In genomic region chr9:21320619-21321512, GRCm38 (mm10) we compare ENCODE assay signal across 8 mouse cellular contexts. TPM values are rescaled to one million over a fixed set of nuclear protein-coding genes. Genes with fewer than 3 reads are reported as not detected.
A peak's percentile ranks its signal among the peaks of the same experiment; 100 is the strongest.
DNase-seq lines count a peak whose midpoint lies in the region; ATAC-seq lines count a peak whose summit lies in the region.

Slc44a2 (plus strand) TSS chr9:21320698.

- under 1% methylated on average over 52 of the region's 52 CpGs for WGBS in hindbrain, embryonic 11.5 days

- peak; percentile 92 for ATAC-seq in hindbrain, embryonic 11.5 days (ENCODE audit: low FRiP score)

- peak; percentile 95 for DNase-seq in Muller cell, postnatal 12 days (ENCODE audit: inconsistent ontology term)
- peak; percentile 85 for DNase-seq in cerebellum, adult 9-11 months
- peak; percentile 39 to 78 for DNase-seq in frontal cortex, postnatal 10 days (ENCODE audit: low spot score in 2 of 2)
- peak; percentile 97 for DNase-seq in hindbrain, embryonic 11.5 days (ENCODE audit: low spot score)
- peak; percentile 75 to 86 for DNase-seq in layer of hippocampus, postnatal 10 days (ENCODE audit: low spot score in 2 of 2)
- DNase-seq in lung, postnatal 10 days = peak; percentile 91
- peak; percentile 87 for DNase-seq in ovary, postnatal 14 days (ENCODE audit: low spot score)
- DNase-seq in thymus, postnatal 10 days (ENCODE audit: low spot score in 2 of 2) = peak; percentile 75 to 88

- H3K27me3 ChIP-seq in hindbrain, embryonic 11.5 days (ENCODE audit: control insufficient read depth, insufficient read depth, low read length) = no peaks in the 10 kb centered on the region

- peak within 1 kb of the TSS; percentile 52 for H3K4me3 ChIP-seq in hindbrain, embryonic 11.5 days (ENCODE audit: low read depth, low read length)

- H3K9me3 ChIP-seq in hindbrain, embryonic 11.5 days (ENCODE audit: control insufficient read depth, low read length) = no peaks in the 10 kb centered on the region

- peak within 1 kb of the TSS; percentile 95 for H3K4me2 ChIP-seq in hindbrain, embryonic 11.5 days (replicated peaks; ENCODE audit: low read depth, low read length)

- H3K36me3 ChIP-seq in hindbrain, embryonic 11.5 days (ENCODE audit: control insufficient read depth, insufficient read depth, low read length) = no peaks in the 10 kb centered on the region

- peak within 1 kb of the TSS; percentile 78 for H3K9ac ChIP-seq in hindbrain, embryonic 11.5 days (ENCODE audit: low read depth, low read length)

- peaks cover 5% of the 10 kb centered on the region for H3K4me1 ChIP-seq in hindbrain, embryonic 11.5 days (replicated peaks; ENCODE audit: control insufficient read depth, insufficient read depth, low read length)

- 0 out of 2 replicates have a peak within 1 kb of the TSS, but pooled peaks have one; percentile 2 for H3K27ac ChIP-seq in hindbrain, embryonic 11.5 days (ENCODE audit: low read depth, low read length)

RNA-seq across cellular contexts. Expression of gene Slc44a2, which starts in this region (rescaled TPM):
- polyA plus RNA-seq in hindbrain, embryonic 11.5 days (2014; fragmentation: Nextera tagmentation; extraction: Ambion mirVana) = 60.4 and 66.4 TPM in 2 replicates
- 10 to 100 TPM; 62.2 to 63.6 TPM for total RNA-seq in layer of hippocampus, postnatal 10 days (2021)

Comparison
In these comparisons a context has a peak if more than half of its experiments do, and no peak if none do; other contexts are left out.
1. Peak in every context shown above with its lines: DNase-seq, ATAC-seq, H3K4me3 ChIP-seq and H3K27ac ChIP-seq.